Mouse (Mus musculus): ENCODE measurements around the gene Tapbp. TPM values are rescaled to one million over a fixed set of nuclear protein-coding genes. Genes with fewer than 3 reads are reported as not detected.
"Not testable (repeated sequence)": the region's sequence is repeated elsewhere in the genome, so short reads cannot be mapped to it uniquely, and the experiment has no call there.

The Tapbp gene
- polyA plus RNA-seq (2021), result 155 TPM

- peak; percentile 98 for DNase-seq (ENCODE audit: low read depth, low spot score)
- ChIA-PET CTCF (interaction anchor here (0.9 to 1.3 kb wide), 2 partner anchors 11 to 27 kb away, joined by 4 read pairs; no protein-coding TSS in a partner anchor), POLR2A (no interaction called here)
- no peaks in the 10 kb centered on the region for H3K27me3 ChIP-seq
- TF ChIP-seq CTCF (IDR thresholded peaks at IDR 0.05), result no peak
- ATAC-seq, result peak; percentile 92
- in situ Hi-C loops (cut with MboI; ENCODE audit: low pct_unique_long_range_greater_than_20kb), result no loop called here
These were observed at the start of gene Tapbp, which contains the start of gene Zbtb22 for GRCm38 (mm10) chr17:33915671-33916250. Tapbp (plus strand) TSS chr17:33915899. Zbtb22 (plus strand) TSS chr17:33915904.

DNA sequence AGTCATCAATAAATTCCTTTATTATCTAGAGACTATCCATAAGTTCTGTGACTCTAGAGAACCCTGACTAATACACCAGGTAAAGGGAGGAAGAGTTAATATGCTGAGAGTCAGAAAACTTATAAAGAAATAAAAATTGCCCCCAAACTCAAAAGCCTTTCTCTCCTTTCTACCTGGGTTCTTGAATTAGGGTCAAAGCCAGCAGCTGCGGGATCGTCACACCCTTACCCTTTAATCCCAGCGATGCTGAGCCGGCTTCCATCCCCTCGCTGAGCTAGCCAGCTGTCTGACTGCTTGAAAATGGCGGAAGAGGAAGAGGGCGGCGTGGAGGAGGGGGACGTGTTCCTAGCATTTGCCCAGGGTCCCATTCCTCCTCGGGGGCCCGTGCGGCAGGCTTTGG, 42.2 kb upstream of the Tapbp start, which contains the start of gene Gm7029:
TSS of gene Gm7029 (plus strand) at position 301 of the 400 bp plus-strand sequence.
- in situ Hi-C loops (cut with MboI; ENCODE audit: low pct_unique_long_range_greater_than_20kb); DNase-seq (ENCODE audit: low read depth, low spot score); POLR2A ChIA-PET; CTCF ChIA-PET; ATAC-seq; H3K27me3 ChIP-seq: not testable (repeated sequence)

GRCm38 (mm10) chr17:33874411-33874810, 41.3 kb upstream of the Tapbp start:
- ATAC-seq, result no peak
- in situ Hi-C loops (cut with MboI; ENCODE audit: low pct_unique_long_range_greater_than_20kb), result no loop called here
- DNase-seq (ENCODE audit: low read depth, low spot score), result no peak
- ChIA-PET CTCF (interaction anchor here (1.2 kb wide), 1 partner anchor 9 kb away, joined by 3 read pairs; no protein-coding TSS in a partner anchor), POLR2A (no interaction called here)
- no peaks in the 10 kb centered on the region for H3K27me3 ChIP-seq
- TF ChIP-seq CTCF (IDR thresholded peaks at IDR 0.05), result no peak

DNA sequence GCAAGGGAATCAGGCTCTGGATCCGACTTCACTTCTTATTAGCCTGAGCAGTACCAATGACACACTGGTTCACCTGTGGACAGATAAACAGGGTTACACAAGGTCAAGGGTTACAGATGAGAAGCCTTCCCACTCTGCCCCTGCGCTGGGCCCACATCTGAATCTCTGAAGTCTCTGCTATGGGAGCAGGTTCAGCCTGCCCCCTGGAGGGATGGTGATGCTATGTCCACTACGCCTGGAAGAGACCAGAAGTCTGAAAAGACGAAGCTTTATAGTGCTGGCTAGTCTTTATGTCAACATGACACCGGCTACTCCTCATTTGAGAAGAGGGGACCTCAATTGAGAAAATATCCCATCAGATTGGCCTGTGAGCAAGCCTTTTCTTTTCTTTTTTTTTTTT, 39.9 kb upstream of the Tapbp start:
- CTCF ChIA-PET; DNase-seq (ENCODE audit: low read depth, low spot score); ATAC-seq: not testable (repeated sequence)

GRCm38 (mm10) chr17:33884320-33884719, 31.4 kb upstream of the Tapbp start:
- POLR2A ChIA-PET; ATAC-seq; H3K27me3 ChIP-seq; CTCF ChIA-PET; in situ Hi-C loops (cut with MboI; ENCODE audit: low pct_unique_long_range_greater_than_20kb); DNase-seq (ENCODE audit: low read depth, low spot score): not testable (repeated sequence)

More for the DNA sequence above, 39.9 kb upstream of the Tapbp start:
- in situ Hi-C loops (cut with MboI; ENCODE audit: low pct_unique_long_range_greater_than_20kb); H3K27me3 ChIP-seq; POLR2A ChIA-PET: not testable (repeated sequence)

DNA sequence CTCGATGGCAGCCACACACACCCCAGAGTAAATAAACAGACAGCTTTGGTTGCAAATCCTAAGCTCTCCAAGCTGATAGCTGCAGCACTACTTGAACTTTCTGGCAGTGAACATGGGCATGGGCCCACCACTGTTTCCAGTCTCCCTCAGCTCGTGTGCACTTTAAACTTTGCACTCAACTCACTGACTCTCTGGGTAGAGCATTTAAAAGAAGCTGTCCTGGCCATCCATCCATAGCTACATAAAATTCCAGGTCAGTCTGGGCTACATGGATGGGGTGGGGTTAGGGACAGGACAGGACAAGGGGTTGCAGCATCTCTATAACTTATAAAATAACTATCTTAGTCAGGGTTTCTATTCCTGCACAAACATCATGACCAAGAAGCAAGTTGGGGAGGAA, 27.9 kb upstream of the Tapbp start:
- CTCF ChIA-PET; in situ Hi-C loops (cut with MboI; ENCODE audit: low pct_unique_long_range_greater_than_20kb); H3K27me3 ChIP-seq; DNase-seq (ENCODE audit: low read depth, low spot score); ATAC-seq; POLR2A ChIA-PET: not testable (repeated sequence)

DNA sequence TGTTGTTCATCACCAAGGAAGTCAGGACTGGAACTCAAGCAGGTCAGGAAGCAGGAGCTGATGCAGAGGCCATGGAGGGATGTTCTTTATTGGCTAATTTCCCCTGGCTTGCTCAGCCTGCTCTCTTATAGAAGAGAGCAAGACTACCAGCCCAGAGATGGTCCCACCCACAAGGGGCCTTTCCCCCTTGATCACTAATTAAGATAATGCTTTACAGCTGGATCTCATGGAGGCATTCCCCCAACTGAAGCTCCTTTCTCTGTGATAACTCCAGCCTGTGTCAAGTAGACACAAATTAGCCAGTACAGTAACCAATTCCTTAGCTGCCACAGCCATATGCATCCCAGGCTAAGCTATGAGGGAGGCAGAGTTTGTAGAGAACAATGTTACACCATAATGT, 27.5 kb upstream of the Tapbp start:
- CTCF ChIA-PET, result interaction anchor here (1.0 kb wide), 1 partner anchor 28 kb away, joined by 4 read pairs; the partner anchor contains the start of genes Tapbp and Zbtb22
- in situ Hi-C loops (cut with MboI; ENCODE audit: low pct_unique_long_range_greater_than_20kb), result not testable (repeated sequence)

GRCm38 (mm10) chr17:33889941-33890532, 25.7 kb upstream of the Tapbp start:
- DNase-seq (ENCODE audit: low read depth, low spot score); in situ Hi-C loops (cut with MboI; ENCODE audit: low pct_unique_long_range_greater_than_20kb); CTCF ChIA-PET; ATAC-seq; H3K27me3 ChIP-seq; POLR2A ChIA-PET: not testable (repeated sequence)

More for the DNA sequence above, 27.5 kb upstream of the Tapbp start:
- DNase-seq (ENCODE audit: low read depth, low spot score); ATAC-seq; H3K27me3 ChIP-seq; POLR2A ChIA-PET: not testable (repeated sequence)

GRCm38 (mm10) chr17:33890533-33891059, 25.1 kb upstream of the Tapbp start, which contains the start of gene Kifc1:
Kifc1 (minus strand) TSS chr17:33890661.
- in situ Hi-C loops (cut with MboI; ENCODE audit: low pct_unique_long_range_greater_than_20kb), result no loop called here
- no peaks in the 10 kb centered on the region for H3K27me3 ChIP-seq
- ChIA-PET CTCF (interaction anchor here (0.7 to 1.0 kb wide), 4 partner anchors 18 to 82 kb away, joined by 3 to 4 read pairs (median 4); partner anchors contain the start of gene Daxx), POLR2A (no interaction called here)
- TF ChIP-seq CTCF (IDR thresholded peaks at IDR 0.05), result peak; percentile 94
- peak; percentile 95 for DNase-seq (ENCODE audit: low read depth, low spot score)
- peak; percentile 96 for ATAC-seq

DNA sequence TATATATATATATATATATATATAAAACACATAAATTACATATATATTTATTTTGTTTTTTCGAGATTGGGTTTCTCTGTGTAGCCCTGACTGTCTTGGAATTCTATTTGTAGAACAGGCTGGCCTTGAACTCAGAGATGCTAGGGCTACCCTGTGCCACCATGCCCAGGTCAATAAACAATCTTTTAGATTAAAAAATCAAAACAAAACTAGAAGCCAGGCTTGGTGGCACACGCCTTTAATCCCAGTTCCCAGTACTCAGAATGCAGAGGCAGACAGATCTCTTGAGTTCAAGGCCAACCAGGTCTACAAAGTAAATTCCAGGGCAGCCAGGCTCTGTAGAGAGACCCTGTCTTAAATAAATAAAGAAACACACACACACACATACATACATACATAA, 24.3 kb upstream of the Tapbp start:
- no peak for DNase-seq (ENCODE audit: low read depth, low spot score)
- in situ Hi-C loops (cut with MboI; ENCODE audit: low pct_unique_long_range_greater_than_20kb), result no loop called here
- H3K27me3 ChIP-seq, result no peaks in the 10 kb centered on the region
- no peak for TF ChIP-seq CTCF (IDR thresholded peaks at IDR 0.05)
- POLR2A ChIA-PET, result no interaction called here
- CTCF ChIA-PET, result interaction anchor here (0.7 to 1.0 kb wide), 4 partner anchors 17 to 81 kb away, joined by 3 to 4 read pairs (median 4); partner anchors contain the start of gene Daxx
- no peak for ATAC-seq

GRCm38 (mm10) chr17:33891892-33892291, 23.8 kb upstream of the Tapbp start:
- ATAC-seq; CTCF ChIA-PET; in situ Hi-C loops (cut with MboI; ENCODE audit: low pct_unique_long_range_greater_than_20kb); POLR2A ChIA-PET; H3K27me3 ChIP-seq; DNase-seq (ENCODE audit: low read depth, low spot score): not testable (repeated sequence)
- peak; percentile 61 for TF ChIP-seq CTCF (IDR thresholded peaks at IDR 0.05)
